Mouse (Mus musculus): ENCODE data around the gene Ms4a1.

- TF ChIP-seq CTCF (IDR thresholded peaks at IDR 0.05; ENCODE audit: low read depth) (no peak), EP300 (IDR thresholded peaks at IDR 0.05; ENCODE audit: low read depth) (no peak)
These were observed 26.9 kb upstream of the Ms4a1 start for GRCm38 (mm10) chr19:11292990-11293389.
